Mouse (Mus musculus): ENCODE measurements around the gene Ube2f. TPM values are rescaled to one million over a fixed set of nuclear protein-coding genes. Genes with fewer than 3 reads are reported as not detected.

The Ube2f gene
- polyA plus RNA-seq, 1 experiment from 2014 or later, result 58.6 TPM

- 77% methylated on average over 1 of the region's 1 CpGs for WGBS
- H3K4me3 ChIP-seq (replicated peaks), result no peak overlapping the region
- H3K9me3 ChIP-seq (replicated peaks), result no peaks in the 10 kb centered on the region
- no peak overlapping the region for H3K4me2 ChIP-seq
- no peaks in the 10 kb centered on the region for H3K36me3 ChIP-seq
- H3K27ac ChIP-seq (replicated peaks), result no peak overlapping the region
- H3K9ac ChIP-seq (replicated peaks), result no peak overlapping the region
- ATAC-seq (ENCODE audit: low FRiP score), result no peak
- no peaks in the 10 kb centered on the region for H3K4me1 ChIP-seq
- H3K27me3 ChIP-seq (replicated peaks), result no peaks in the 10 kb centered on the region
Measured at GRCm38 (mm10) chr1:91239800-91240199, 10.3 kb upstream of the Ube2f start.

- no peak overlapping the region for H3K4me3 ChIP-seq (replicated peaks)
- ATAC-seq (ENCODE audit: low FRiP score), result no peak
Measured at GRCm38 (mm10) chr1:91240685-91241084, 9.4 kb upstream of the Ube2f start.

DNA sequence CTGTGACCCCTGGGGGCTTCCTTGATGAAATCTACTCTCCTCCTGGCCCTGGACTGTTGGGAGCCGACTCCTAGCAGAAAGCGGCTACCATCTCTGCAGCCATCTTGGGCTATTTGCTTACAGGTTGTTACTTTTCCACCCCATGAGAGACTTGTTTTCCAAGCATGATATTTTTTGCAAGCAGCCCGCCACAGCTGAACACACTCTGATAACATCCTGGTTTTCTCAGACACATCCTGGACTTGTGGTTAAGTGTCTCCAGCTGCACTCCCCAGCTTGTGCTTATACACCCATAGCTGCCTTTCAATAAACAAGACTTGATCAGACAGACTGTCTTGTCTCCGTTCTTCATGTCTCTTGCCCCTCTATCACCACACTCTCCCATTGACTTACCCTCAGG lies 8.9 kb upstream of the Ube2f start:
- 80% methylated on average over 4 of the region's 4 CpGs for WGBS
- no peak overlapping the region for H3K9ac ChIP-seq (replicated peaks)
- no peak overlapping the region for H3K4me3 ChIP-seq (replicated peaks)
- H3K4me1 ChIP-seq, result no peaks in the 10 kb centered on the region
- no peak overlapping the region for H3K27ac ChIP-seq (replicated peaks)
- H3K9me3 ChIP-seq (replicated peaks), result no peaks in the 10 kb centered on the region
- ATAC-seq (ENCODE audit: low FRiP score), result no peak
- H3K27me3 ChIP-seq (replicated peaks), result no peaks in the 10 kb centered on the region
- no peaks in the 10 kb centered on the region for H3K36me3 ChIP-seq
- no peak overlapping the region for H3K4me2 ChIP-seq

More at GRCm38 (mm10) chr1:91240685-91241084, 9.4 kb upstream of the Ube2f start:
- Histone ChIP-seq H3K9ac (replicated peaks) (no peak overlapping the region), H3K27ac (replicated peaks) (no peak overlapping the region), H3K27me3 (replicated peaks) (no peaks in the 10 kb centered on the region), H3K36me3 (no peaks in the 10 kb centered on the region), H3K9me3 (replicated peaks) (no peaks in the 10 kb centered on the region), H3K4me2 (no peak overlapping the region), H3K4me1 (no peaks in the 10 kb centered on the region)
- WGBS, result 97% methylated on average over 1 of the region's 1 CpGs

GRCm38 (mm10) chr1:91248242-91248641 lies 1.9 kb upstream of the Ube2f start:
- no peak overlapping the region for H3K9ac ChIP-seq (replicated peaks)
- WGBS, result 96% methylated on average over 5 of the region's 5 CpGs
- no peak overlapping the region for H3K4me2 ChIP-seq
- H3K27ac ChIP-seq (replicated peaks), result no peak overlapping the region
- no peaks in the 10 kb centered on the region for H3K36me3 ChIP-seq
- no peaks in the 10 kb centered on the region for H3K27me3 ChIP-seq (replicated peaks)
- no peak for ATAC-seq (ENCODE audit: low FRiP score)
- H3K9me3 ChIP-seq (replicated peaks), result no peaks in the 10 kb centered on the region
- H3K4me1 ChIP-seq, result peaks cover 34% of the 10 kb centered on the region
- H3K4me3 ChIP-seq (replicated peaks), result no peak overlapping the region

DNA sequence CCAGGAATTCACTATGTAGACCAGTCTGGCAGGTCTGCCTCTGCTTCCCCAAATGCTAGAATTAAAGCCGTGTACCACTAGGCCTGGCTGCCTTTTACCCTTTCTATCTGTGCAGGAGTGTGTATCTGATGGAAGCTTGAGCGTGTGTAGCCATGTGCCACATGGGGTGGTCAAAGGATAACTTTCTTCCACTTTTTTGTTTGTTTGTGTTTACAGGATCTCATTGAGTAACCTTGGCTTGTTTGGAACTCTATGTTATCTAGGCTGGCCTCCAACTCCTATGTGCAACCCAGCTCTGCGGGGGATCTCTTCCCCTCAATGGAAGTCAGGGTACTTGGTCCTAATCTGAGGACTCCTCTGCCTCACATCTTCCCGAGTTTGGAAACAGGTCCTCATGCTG lies 1.1 kb upstream of the Ube2f start:
- 0 out of 2 replicates have a peak overlapping the region, but pooled peaks have one; percentile 12 for H3K4me3 ChIP-seq (replicated peaks)
- H3K4me1 ChIP-seq, result peaks cover 39% of the 10 kb centered on the region
- no peak overlapping the region for H3K27ac ChIP-seq (replicated peaks)
- no peaks in the 10 kb centered on the region for H3K27me3 ChIP-seq (replicated peaks)
- WGBS, result 54% methylated on average over 4 of the region's 4 CpGs
- H3K9ac ChIP-seq (replicated peaks), result peak overlapping the region; percentile 14; the same call in 1 of the 2 replicates
- no peaks in the 10 kb centered on the region for H3K9me3 ChIP-seq (replicated peaks)
- peak overlapping the region; percentile 81 for H3K4me2 ChIP-seq
- no peaks in the 10 kb centered on the region for H3K36me3 ChIP-seq
- no peak for ATAC-seq (ENCODE audit: low FRiP score)

- peak overlapping the region; percentile 88 for H3K4me3 ChIP-seq (replicated peaks)
- H3K9me3 ChIP-seq (replicated peaks), result no peaks in the 10 kb centered on the region
- peak; percentile 45 for ATAC-seq (ENCODE audit: low FRiP score)
- no peaks in the 10 kb centered on the region for H3K27me3 ChIP-seq (replicated peaks)
- H3K4me2 ChIP-seq, result peak overlapping the region; percentile 81
- under 1% methylated on average over 59 of the region's 70 CpGs for WGBS
- peak overlapping the region; percentile 89 for H3K27ac ChIP-seq (replicated peaks)
- peak overlapping the region; percentile 90 for H3K9ac ChIP-seq (replicated peaks)
- H3K36me3 ChIP-seq, result no peaks in the 10 kb centered on the region
- H3K4me1 ChIP-seq, result peaks cover 39% of the 10 kb centered on the region
Measured at GRCm38 (mm10) chr1:91250415-91251147, 477 bp downstream of the Ube2f start.

- ATAC-seq (ENCODE audit: low FRiP score), result no peak
- Histone ChIP-seq H3K4me2 (peak overlapping the region; percentile 81), H3K4me3 (replicated peaks) (peak overlapping the region; percentile 88), H3K9ac (replicated peaks) (peak overlapping the region; percentile 90), H3K36me3 (no peaks in the 10 kb centered on the region), H3K27ac (replicated peaks) (no peak overlapping the region), H3K4me1 (peaks cover 39% of the 10 kb centered on the region), H3K9me3 (replicated peaks) (no peaks in the 10 kb centered on the region), H3K27me3 (replicated peaks) (no peaks in the 10 kb centered on the region)
- 54% methylated on average over 5 of the region's 5 CpGs for WGBS
Measured at GRCm38 (mm10) chr1:91251148-91251650, 1.1 kb downstream of the Ube2f start.

DNA sequence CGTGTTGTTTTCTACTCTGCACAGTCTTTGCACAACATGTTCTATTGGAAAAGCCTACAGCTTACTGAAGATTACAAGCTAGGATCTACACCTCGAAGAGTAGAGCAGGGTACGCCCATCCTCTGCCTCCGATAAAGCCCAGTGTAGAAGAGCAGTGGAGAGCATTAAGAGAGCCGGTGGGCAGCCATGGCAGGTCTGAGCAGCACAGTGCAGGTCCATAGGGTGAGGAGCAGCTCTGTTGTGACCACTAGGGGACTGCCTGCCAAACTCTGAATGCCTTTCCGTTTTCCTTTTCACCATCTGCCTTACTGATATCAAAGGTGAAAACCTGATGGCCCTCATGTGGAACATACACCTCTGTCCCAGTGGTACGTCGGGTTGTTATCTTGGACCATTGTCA lies 1.8 kb downstream of the Ube2f start:
- H3K9me3 ChIP-seq (replicated peaks), result no peaks in the 10 kb centered on the region
- no peak overlapping the region for H3K27ac ChIP-seq (replicated peaks)
- no peak overlapping the region for H3K4me3 ChIP-seq (replicated peaks)
- WGBS, result 68% methylated on average over 8 of the region's 8 CpGs
- ATAC-seq (ENCODE audit: low FRiP score), result no peak
- no peak overlapping the region; the same call in 1 of the 2 replicates for H3K9ac ChIP-seq (replicated peaks)
- peaks cover 2% of the 10 kb centered on the region; the same call in 1 of the 2 replicates for H3K36me3 ChIP-seq
- no peaks in the 10 kb centered on the region for H3K27me3 ChIP-seq (replicated peaks)
- H3K4me2 ChIP-seq, result peak overlapping the region; percentile 81
- peaks cover 39% of the 10 kb centered on the region for H3K4me1 ChIP-seq

DNA sequence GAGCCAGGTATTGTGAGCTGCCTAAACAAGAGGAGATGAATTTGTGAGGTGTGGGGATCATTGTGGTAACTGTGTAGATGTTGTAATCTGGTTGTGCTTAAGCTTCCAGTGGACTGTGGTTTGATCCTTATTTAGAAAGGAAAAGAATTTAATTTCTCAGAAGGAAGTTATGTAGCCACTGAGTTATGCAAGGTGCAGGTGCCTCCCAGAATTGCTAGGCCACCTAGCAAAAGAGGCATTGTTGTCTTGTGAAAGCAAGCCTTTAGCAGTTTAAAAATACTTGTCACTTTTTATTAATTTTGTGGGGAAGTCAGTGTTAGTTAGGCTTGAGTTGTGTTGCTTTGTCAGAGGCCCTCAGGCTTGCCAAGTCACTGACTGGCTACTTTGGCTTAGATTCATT lies 7.8 kb downstream of the Ube2f start:
- no peaks in the 10 kb centered on the region for H3K9me3 ChIP-seq (replicated peaks)
- H3K4me2 ChIP-seq, result no peak overlapping the region
- H3K27ac ChIP-seq (replicated peaks), result no peak overlapping the region
- ATAC-seq (ENCODE audit: low FRiP score), result no peak
- H3K4me3 ChIP-seq (replicated peaks), result no peak overlapping the region
- no peak overlapping the region for H3K9ac ChIP-seq (replicated peaks)
- H3K36me3 ChIP-seq, result peaks cover 3% of the 10 kb centered on the region; the same call in 1 of the 2 replicates
- peaks cover 6% of the 10 kb centered on the region; the same call in 1 of the 2 replicates for H3K4me1 ChIP-seq
- no peaks in the 10 kb centered on the region for H3K27me3 ChIP-seq (replicated peaks)

DNA sequence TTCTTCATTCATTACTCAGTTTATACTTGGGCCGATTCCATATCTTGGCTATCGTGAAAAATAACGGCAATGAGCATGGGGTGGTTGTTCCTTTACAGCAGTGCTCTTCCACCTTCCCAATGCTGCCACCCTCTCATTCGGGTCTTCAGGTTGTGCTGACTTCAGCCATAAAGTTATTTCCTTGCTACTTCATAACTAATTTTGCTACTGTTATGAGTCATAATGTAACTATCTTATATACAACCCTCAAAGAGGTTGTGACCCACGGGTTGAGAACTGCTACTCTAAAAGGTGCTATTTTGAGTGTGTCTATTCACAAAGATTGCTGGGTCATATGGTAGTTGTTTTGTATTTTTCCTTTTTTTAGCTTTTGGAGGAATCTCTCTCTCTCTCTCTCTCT lies 9.7 kb downstream of the Ube2f start:
- no peak overlapping the region for H3K4me2 ChIP-seq
- H3K4me1 ChIP-seq, result no peaks in the 10 kb centered on the region
- H3K9ac ChIP-seq (replicated peaks), result no peak overlapping the region
- no peaks in the 10 kb centered on the region for H3K9me3 ChIP-seq (replicated peaks)
- peaks cover 6% of the 10 kb centered on the region; the same call in 1 of the 2 replicates for H3K36me3 ChIP-seq
- ATAC-seq (ENCODE audit: low FRiP score), result no peak
- no peak overlapping the region for H3K27ac ChIP-seq (replicated peaks)
- WGBS, result 91% methylated on average over 5 of the region's 5 CpGs
- H3K4me3 ChIP-seq (replicated peaks), result no peak overlapping the region
- H3K27me3 ChIP-seq (replicated peaks), result no peaks in the 10 kb centered on the region

DNA sequence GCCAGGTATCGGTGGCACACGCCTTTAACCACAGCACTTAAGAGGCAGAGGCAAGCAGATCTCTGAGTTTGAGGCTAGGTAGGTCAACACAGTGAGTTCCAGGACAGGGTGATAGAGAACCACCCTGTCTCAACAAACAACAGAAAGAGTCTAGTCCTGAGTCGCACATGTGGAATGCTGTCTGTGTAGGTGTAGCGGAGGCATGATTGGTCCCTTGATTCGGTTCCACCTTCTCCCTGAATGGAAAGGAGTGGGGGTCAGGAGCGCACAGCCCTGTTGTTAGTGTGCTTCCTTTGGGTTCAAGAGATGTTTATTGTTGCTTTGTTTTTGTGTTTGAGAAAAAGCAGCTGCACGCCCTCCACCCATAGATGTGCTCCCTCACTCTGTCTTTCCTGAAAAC lies 12.4 kb downstream of the Ube2f start:
- Histone ChIP-seq H3K4me3 (replicated peaks) (no peak overlapping the region), H3K36me3 (peaks cover 26% of the 10 kb centered on the region), H3K4me1 (no peaks in the 10 kb centered on the region), H3K9me3 (replicated peaks) (no peaks in the 10 kb centered on the region), H3K4me2 (no peak overlapping the region), H3K9ac (replicated peaks) (no peak overlapping the region), H3K27me3 (replicated peaks) (no peaks in the 10 kb centered on the region), H3K27ac (replicated peaks) (no peak overlapping the region)
- ATAC-seq (ENCODE audit: low FRiP score), result no peak
- 87% methylated on average over 7 of the region's 7 CpGs for WGBS

GRCm38 (mm10) chr1:91272260-91272659 lies 22.2 kb downstream of the Ube2f start:
- 74% methylated on average over 2 of the region's 2 CpGs for WGBS
- H3K4me1 ChIP-seq, result no peaks in the 10 kb centered on the region
- no peak overlapping the region for H3K4me2 ChIP-seq
- H3K9ac ChIP-seq (replicated peaks), result no peak overlapping the region
- H3K4me3 ChIP-seq (replicated peaks), result no peak overlapping the region
- no peak overlapping the region for H3K27ac ChIP-seq (replicated peaks)
- H3K36me3 ChIP-seq, result peaks cover 21% of the 10 kb centered on the region
- no peaks in the 10 kb centered on the region for H3K27me3 ChIP-seq (replicated peaks)
- no peaks in the 10 kb centered on the region for H3K9me3 ChIP-seq (replicated peaks)
- no peak for ATAC-seq (ENCODE audit: low FRiP score)

Data from neural tube, embryonic 15.5 days (tissue).